Mouse (Mus musculus) stomach, postnatal 0 days (tissue): Measurements from ENCODE around the gene Gart.

Experiments used
- CTCF ChIP-seq: IDR thresholded peaks from 2 replicates; pipeline ENCODE4 v1.5.1; 2016; ENCODE audit warnings: antibody characterized with exemption, low read depth, mild to moderate bottlenecking, moderate library complexity
- EP300 ChIP-seq: optimal IDR thresholded peaks from 2 replicates; pipeline ENCODE3; 2016; ENCODE audit warnings: antibody characterized with exemption

DNA sequence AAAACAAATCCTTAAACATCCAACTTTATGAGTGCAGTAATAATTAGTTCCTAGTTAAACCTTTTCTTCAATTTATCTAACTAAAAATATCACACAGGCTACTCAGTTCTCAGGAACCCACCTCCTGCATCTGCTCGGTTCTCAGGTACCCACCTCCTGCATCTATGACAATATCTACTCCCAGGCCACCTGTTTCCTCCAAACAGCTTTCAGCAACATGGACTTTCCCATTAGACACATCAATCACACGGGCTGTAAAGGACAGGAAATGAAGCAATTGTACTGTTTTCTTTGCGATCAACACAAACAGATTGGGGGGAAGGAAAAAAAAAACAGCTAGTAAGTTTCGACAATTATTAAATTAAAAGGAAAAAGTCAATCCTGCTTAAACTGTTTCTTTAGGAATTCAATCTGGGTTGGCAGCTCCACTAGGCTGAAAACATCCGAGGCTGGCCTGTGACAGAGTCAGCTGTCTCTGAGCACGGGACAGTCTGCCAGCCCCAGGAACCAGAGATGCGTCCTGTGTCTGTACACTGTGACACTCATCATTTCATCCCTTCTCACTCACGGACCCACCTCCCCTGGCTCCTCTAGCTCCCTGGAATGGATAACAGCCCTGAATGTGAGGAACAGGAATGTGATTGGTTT is 48.5 kb upstream of the Gart start:
- TF ChIP-seq CTCF (no peak), EP300 (no peak)
